Mouse (Mus musculus) lung, embryonic 14.5 days (tissue): ENCODE measurements at regions not wholly inside any gene's neighbourhood (a gene's known extent, or its start where the extent isn't known, plus 50 kb on each side); places are given as distances from the start of the nearest gene placed in this dataset.
A peak's percentile ranks its signal among the peaks of the same experiment; 100 is the strongest.

Experiments used
- ATAC-seq: fragments of 200-750 bp; cut with Nextera tagmentation; 2 replicates; pipeline ENCODE4 v1.8.0; 2017; ENCODE audit warnings: mild to moderate bottlenecking, moderate TSS enrichment, moderate library complexity; ENCODE audit not compliant: insufficient read depth
- DNase-seq: peaks from one replicate; pipeline ENCODE4 v3.0.0-alpha.2; 2015
- H3K27ac ChIP-seq: fragments of 300-500 bp; sonication (generic); 2 replicates; pipeline ENCODE4 v1.5.1; 2014; ENCODE audit warnings: low read depth, mild to moderate bottlenecking, moderate library complexity
- H3K27me3 ChIP-seq: fragments of 300-500 bp; sonication (generic); 2 replicates; pipeline ENCODE4 v1.6.1; 2014; ENCODE audit warnings: low read length, control low read depth; ENCODE audit not compliant: insufficient read depth
- H3K36me3 ChIP-seq: fragments of 300-500 bp; sonication (generic); 2 replicates; pipeline ENCODE4 v1.6.1; 2014; ENCODE audit warnings: control low read depth; ENCODE audit not compliant: insufficient read depth
- H3K4me1 ChIP-seq: fragments of 300-500 bp; sonication (generic); 2 replicates; pipeline ENCODE4 v1.6.1; 2014; ENCODE audit warnings: antibody characterized with exemption, control low read depth; ENCODE audit not compliant: insufficient read depth
- H3K4me2 ChIP-seq: fragments of 300-500 bp; sonication (generic); 2 replicates; pipeline ENCODE4 v1.6.1; 2014; ENCODE audit warnings: mild to moderate bottlenecking
- H3K4me3 ChIP-seq: fragments of 300-500 bp; sonication (generic); 2 replicates; pipeline ENCODE4 v1.5.1; 2014; ENCODE audit warnings: low read depth, low read length
- H3K9ac ChIP-seq: fragments of 300-500 bp; sonication (generic); 2 replicates; pipeline ENCODE4 v1.6.1; 2014
- H3K9me3 ChIP-seq: fragments of 300-500 bp; sonication (generic); 2 replicates; pipeline ENCODE4 v1.6.1; 2016; ENCODE audit warnings: low read depth, low read length, control low read depth
- CTCF ChIP-seq: IDR thresholded peaks from 2 replicates; pipeline ENCODE4 v1.5.1; 2016; ENCODE audit warnings: antibody characterized with exemption, low read depth
- WGBS: fragments of 180-500 bp; shearing (Covaris S2); extraction: QIAGEN DNeasy Blood & Tissue Kit; methylation state at CpG from one replicate; pipeline ENCODE4 v1.1.7; 2014; 5-methylcytosine and 5-hydroxymethylcytosine counted together

GRCm38 (mm10) chr4:18169855-18170508, 1435.3 kb upstream of the Gm12353 start:
- Histone ChIP-seq H3K36me3 (no peaks in the 10 kb centered on the region), H3K9me3 (no peaks in the 10 kb centered on the region), H3K4me2 (no peak overlapping the region), H3K4me1 (no peaks in the 10 kb centered on the region), H3K4me3 (no peak overlapping the region), H3K27ac (no peak overlapping the region), H3K9ac (no peak overlapping the region), H3K27me3 (no peaks in the 10 kb centered on the region)
- DNase-seq (peak; percentile 4), ATAC-seq (no peak)
- no peak for TF ChIP-seq CTCF
- 58% methylated on average over 4 of the region's 4 CpGs for WGBS

GRCm38 (mm10) chr4:18170862-18171261, 1434.4 kb upstream of the Gm12353 start:
- DNase-seq, result no peak
- no peak for ATAC-seq
- Histone ChIP-seq H3K9me3 (no peaks in the 10 kb centered on the region), H3K4me1 (no peaks in the 10 kb centered on the region), H3K36me3 (no peaks in the 10 kb centered on the region), H3K9ac (no peak overlapping the region), H3K27me3 (no peaks in the 10 kb centered on the region), H3K27ac (no peak overlapping the region), H3K4me2 (no peak overlapping the region), H3K4me3 (no peak overlapping the region)
- WGBS, result 74% methylated on average over 2 of the region's 2 CpGs
- no peak for TF ChIP-seq CTCF

GRCm38 (mm10) chr4:18180870-18181447, 1424.3 kb upstream of the Gm12353 start:
- no peak for TF ChIP-seq CTCF
- 83% methylated on average over 7 of the region's 7 CpGs for WGBS
- H3K9me3 ChIP-seq, result no peaks in the 10 kb centered on the region

More at GRCm38 (mm10) chr4:18180870-18181447, 1424.3 kb upstream of the Gm12353 start:
- H3K9ac ChIP-seq, result no peak overlapping the region
- no peaks in the 10 kb centered on the region for H3K27me3 ChIP-seq
- ATAC-seq (no peak), DNase-seq (no peak)
- H3K27ac ChIP-seq, result no peak overlapping the region
- no peaks in the 10 kb centered on the region for H3K4me1 ChIP-seq
- no peak overlapping the region for H3K4me2 ChIP-seq
- no peak overlapping the region for H3K4me3 ChIP-seq
- H3K36me3 ChIP-seq, result no peaks in the 10 kb centered on the region
